Mouse (Mus musculus): Measurements from ENCODE around the gene Gm43518.

DNA sequence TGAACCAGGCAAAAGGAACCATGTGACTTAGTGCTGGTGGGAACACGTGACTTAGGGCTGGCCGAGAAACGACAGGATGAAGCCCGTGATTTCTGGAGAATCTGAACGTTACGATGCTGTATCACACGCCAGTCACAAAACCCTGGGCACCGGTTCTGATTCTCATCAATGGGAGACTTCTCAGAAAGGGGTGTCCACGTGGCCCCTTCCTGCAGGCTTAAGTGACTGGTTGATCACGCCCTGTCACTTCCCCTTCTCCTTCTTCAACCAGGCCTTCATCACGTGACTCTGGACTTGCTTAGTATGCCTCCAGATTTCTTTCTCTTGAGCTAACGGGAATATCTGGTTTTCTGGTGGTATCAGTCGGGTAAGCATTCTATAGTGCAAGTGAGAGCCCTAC lies 29.9 kb upstream of the Gm43518 start:
- TF ChIP-seq CTCF (conservative IDR thresholded peaks at IDR 0.05; ENCODE audit: insufficient read depth, insufficient read length, low read depth, low read length) (no peak), POLR2A (IDR thresholded peaks at IDR 0.05; ENCODE audit: low read depth, low read length) (no peak)

All from kidney, adult 2 months (tissue).